Mouse (Mus musculus) megakaryocyte, embryonic 14.5 days (primary cell): Measurements from ENCODE around the gene Ubtf. TPM values are rescaled to one million over a fixed set of nuclear protein-coding genes. Genes with fewer than 3 reads are reported as not detected.
A peak's percentile ranks its signal among the peaks of the same experiment; 100 is the strongest.
"Not testable (repeated sequence)": the region's sequence is repeated elsewhere in the genome, so short reads cannot be mapped to it uniquely, and the experiment has no call there.

Experiments used
- H3K27me3 ChIP-seq: replicated peaks from 2 replicates; pipeline ENCODE3; 2012; ENCODE audit warnings: inconsistent platforms
- H3K36me3 ChIP-seq: replicated peaks from 2 replicates; pipeline ENCODE3; 2012; ENCODE audit warnings: low read length, inconsistent platforms, mixed read lengths
- H3K4me1 ChIP-seq: 2 replicates; pipeline ENCODE4 v1.6.1; 2012; ENCODE audit warnings: inconsistent platforms
- H3K4me3 ChIP-seq: replicated peaks from 2 replicates; pipeline ENCODE3; 2012; ENCODE audit warnings: moderate library complexity, mild to moderate bottlenecking, inconsistent platforms
- H3K9me3 ChIP-seq: 2 replicates; pipeline ENCODE4 v1.6.1; 2012; ENCODE audit warnings: inconsistent platforms
- FLI1 ChIP-seq: IDR thresholded peaks from 2 replicates; pipeline ENCODE4 v1.6.1; 2012; ENCODE audit warnings: low read length, inconsistent platforms, mixed read lengths
- GATA1 ChIP-seq: IDR thresholded peaks from 3 replicates; pipeline ENCODE4 v1.6.1; 2012; ENCODE audit warnings: mixed read lengths, low read length, inconsistent platforms, borderline replicate concordance
- polyA plus RNA-seq: library from polyadenylated mRNA; stranded (reverse); fragments of >175 nt; gene quantifications from 2 replicates; pipeline ENCODE4 v1.2.3, GENCODE M21; 2012; ENCODE audit warnings: low replicate concordance; ENCODE audit not compliant: insufficient read depth

Ubtf gene
- polyA plus RNA-seq, result 46.9 and 85.8 TPM in 2 replicates

- Histone ChIP-seq H3K36me3 (peaks cover 17% of the 10 kb centered on the region), H3K4me3 (peak within 1 kb of the TSS; percentile 92), H3K9me3 (no peaks in the 10 kb centered on the region), H3K4me1 (peaks cover 32% of the 10 kb centered on the region), H3K27me3 (peaks cover 21% of the 10 kb centered on the region)
- TF ChIP-seq GATA1 (no peak), FLI1 (no peak)
These were observed at the start of gene Ubtf for GRCm38 (mm10) chr11:102319410-102319792. Gene Ubtf (minus strand): TSS chr11:102319742.

DNA sequence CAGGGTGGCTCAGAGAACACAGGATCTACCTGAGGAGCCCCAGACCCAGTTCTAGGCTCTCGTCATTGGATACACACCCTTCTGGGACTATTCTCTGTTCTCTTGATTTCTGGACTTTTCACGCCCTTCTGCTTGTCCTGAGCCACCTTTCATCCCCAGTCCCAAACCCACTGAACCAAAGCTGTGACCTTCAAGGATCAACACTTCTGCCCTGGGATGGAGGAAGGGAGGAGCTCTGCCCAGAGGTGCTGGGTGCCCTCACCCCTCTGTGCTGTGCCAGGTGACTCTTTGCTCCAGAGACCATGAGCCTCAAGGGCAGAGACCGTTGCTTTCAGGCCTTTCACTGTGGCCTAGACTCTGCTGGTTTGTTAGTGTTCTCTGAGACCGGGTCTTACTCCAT, 49.7 kb upstream of the Ubtf start:
- H3K4me1 ChIP-seq, result peaks cover 4% of the 10 kb centered on the region; the same call in 1 of the 2 replicates
- no peaks in the 10 kb centered on the region for H3K9me3 ChIP-seq
- no peak overlapping the region for H3K4me3 ChIP-seq
- H3K27me3 ChIP-seq, result peaks cover 85% of the 10 kb centered on the region
- TF ChIP-seq GATA1 (no peak), FLI1 (no peak)
- no peaks in the 10 kb centered on the region for H3K36me3 ChIP-seq

DNA sequence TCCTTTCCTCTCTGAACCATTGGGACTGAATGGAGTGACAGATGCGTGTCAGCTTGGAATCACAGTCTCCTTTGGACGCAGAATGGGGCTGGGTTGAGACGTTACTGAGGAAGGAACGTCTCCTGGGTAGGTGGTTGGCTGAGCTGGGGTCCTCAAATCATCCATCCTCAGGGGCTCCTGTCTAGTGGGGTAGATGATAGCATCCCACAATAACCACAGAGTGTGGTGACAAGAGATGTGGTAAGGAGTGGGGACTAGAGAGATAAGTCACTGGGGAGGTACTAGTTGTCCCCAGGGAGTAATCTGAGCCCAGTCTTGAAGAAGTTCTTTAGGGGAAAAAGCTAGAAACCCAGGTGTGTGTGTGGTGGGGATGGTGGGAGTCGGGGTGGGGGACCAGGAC, 48.8 kb upstream of the Ubtf start:
- no peaks in the 10 kb centered on the region for H3K36me3 ChIP-seq
- H3K9me3 ChIP-seq, result no peaks in the 10 kb centered on the region
- TF ChIP-seq FLI1 (no peak), GATA1 (no peak)
- no peak overlapping the region for H3K4me3 ChIP-seq
- peaks cover 4% of the 10 kb centered on the region; the same call in 1 of the 2 replicates for H3K4me1 ChIP-seq
- peaks cover 84% of the 10 kb centered on the region for H3K27me3 ChIP-seq

GRCm38 (mm10) chr11:102367504-102368280, 48.1 kb upstream of the Ubtf start:
- Histone ChIP-seq H3K9me3 (no peaks in the 10 kb centered on the region), H3K36me3 (no peaks in the 10 kb centered on the region), H3K27me3 (peaks cover 83% of the 10 kb centered on the region), H3K4me1 (peaks cover 4% of the 10 kb centered on the region; the same call in 1 of the 2 replicates), H3K4me3 (no peak overlapping the region)
- TF ChIP-seq GATA1, result no peak
- TF ChIP-seq FLI1, result no peak

- not testable (repeated sequence) for H3K9me3 ChIP-seq, H3K36me3 ChIP-seq, H3K4me3 ChIP-seq, H3K4me1 ChIP-seq
- peaks cover 88% of the 10 kb centered on the region for H3K27me3 ChIP-seq
These were observed 46.6 kb upstream of the Ubtf start, which contains the start of gene Slc4a1 for GRCm38 (mm10) chr11:102366103-102366502. Gene Slc4a1 (minus strand): TSS chr11:102366203.

DNA sequence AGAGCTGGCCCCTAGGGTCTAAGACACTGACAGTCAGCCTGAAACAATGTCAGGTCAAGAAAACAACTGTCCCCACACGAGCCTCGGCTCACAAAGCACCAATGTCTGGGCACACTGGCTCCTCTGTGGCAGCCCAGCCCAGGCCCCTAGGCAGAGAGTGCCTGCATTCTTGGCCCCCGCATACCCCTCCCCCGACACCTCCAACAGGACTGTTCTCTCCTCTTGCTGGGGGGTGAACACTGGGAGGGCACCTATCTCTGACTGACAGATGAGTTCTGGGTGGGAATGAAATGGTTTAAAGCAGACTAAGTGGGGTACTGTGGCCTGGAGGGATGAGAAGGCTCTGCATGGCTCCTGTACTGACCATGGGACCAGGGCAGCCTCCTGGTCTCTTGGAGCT, 46.2 kb upstream of the Ubtf start:
- Histone ChIP-seq H3K4me3 (no peak overlapping the region), H3K4me1 (peaks cover 4% of the 10 kb centered on the region; the same call in 1 of the 2 replicates), H3K9me3 (no peaks in the 10 kb centered on the region), H3K27me3 (peaks cover 88% of the 10 kb centered on the region), H3K36me3 (no peaks in the 10 kb centered on the region)
- TF ChIP-seq FLI1 (no peak), GATA1 (no peak)

GRCm38 (mm10) chr11:102364570-102365371, 45.2 kb upstream of the Ubtf start:
- Histone ChIP-seq H3K4me3 (no peak overlapping the region), H3K27me3 (peaks cover 89% of the 10 kb centered on the region), H3K9me3 (no peaks in the 10 kb centered on the region), H3K36me3 (no peaks in the 10 kb centered on the region), H3K4me1 (peaks cover 4% of the 10 kb centered on the region; the same call in 1 of the 2 replicates)
- TF ChIP-seq GATA1 (no peak), FLI1 (no peak)

DNA sequence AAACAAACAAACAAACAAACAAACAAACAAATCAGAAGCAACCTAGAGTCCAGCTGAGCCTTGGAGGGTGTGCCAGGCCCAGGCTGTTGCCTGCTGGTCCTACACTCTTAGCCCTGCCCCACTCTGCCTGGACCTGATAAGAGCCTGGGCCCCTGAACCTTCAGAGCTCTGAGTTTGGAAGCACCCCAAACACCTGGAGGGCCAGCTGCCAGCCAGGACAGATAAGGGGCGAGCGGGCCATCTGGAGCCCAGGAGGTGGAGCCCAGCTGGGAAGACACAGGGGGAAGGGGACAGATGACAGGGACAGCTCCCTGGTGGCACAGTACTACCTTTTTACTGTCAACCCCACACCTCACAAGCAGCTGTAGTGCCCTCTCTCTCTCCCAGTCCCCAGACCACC, 44.1 kb upstream of the Ubtf start:
- Histone ChIP-seq H3K27me3 (peaks cover 89% of the 10 kb centered on the region), H3K4me1 (peaks cover 4% of the 10 kb centered on the region; the same call in 1 of the 2 replicates), H3K4me3 (no peak overlapping the region), H3K36me3 (no peaks in the 10 kb centered on the region), H3K9me3 (no peaks in the 10 kb centered on the region)
- no peak for TF ChIP-seq GATA1
- TF ChIP-seq FLI1, result no peak

DNA sequence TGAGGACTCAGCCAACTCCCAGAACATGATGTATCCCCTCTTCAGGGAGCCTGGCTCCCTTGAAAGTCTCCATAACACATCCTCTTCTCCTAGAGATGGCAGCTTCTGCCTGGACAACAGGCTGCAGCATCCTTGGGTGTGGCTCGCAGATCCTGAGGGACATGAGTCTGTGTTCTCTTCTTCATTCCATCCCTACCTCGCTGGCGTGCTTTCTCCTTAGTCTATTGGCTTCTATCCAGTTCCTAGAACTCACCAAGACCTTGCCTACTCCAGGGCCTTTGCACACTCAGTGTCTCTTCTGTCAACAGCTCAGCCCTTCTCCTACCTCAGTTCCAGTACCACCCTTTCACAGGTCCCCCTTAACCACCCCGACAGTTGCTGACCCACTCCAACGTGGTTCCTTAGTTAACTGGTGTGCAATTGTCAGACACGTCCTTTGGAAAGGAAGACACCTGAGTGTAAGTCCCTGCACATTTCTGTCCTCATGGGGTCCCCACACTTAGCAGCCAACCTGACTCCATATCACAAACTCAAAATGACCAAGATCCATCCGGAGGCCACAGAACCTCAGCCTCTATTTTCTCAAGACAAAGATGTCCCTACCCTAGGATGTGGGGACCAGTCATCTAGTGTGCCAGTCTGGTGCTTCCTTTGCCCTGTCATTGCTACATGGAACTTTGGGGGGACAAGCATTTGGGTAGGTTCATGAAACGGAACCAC, 42.4 kb upstream of the Ubtf start:
- Histone ChIP-seq H3K9me3 (no peaks in the 10 kb centered on the region), H3K27me3 (peaks cover 94% of the 10 kb centered on the region), H3K36me3 (no peaks in the 10 kb centered on the region), H3K4me3 (no peak overlapping the region), H3K4me1 (no peaks in the 10 kb centered on the region)
- no peak for TF ChIP-seq GATA1
